Mouse (Mus musculus): ENCODE results near the gene Zfp787.

DNA sequence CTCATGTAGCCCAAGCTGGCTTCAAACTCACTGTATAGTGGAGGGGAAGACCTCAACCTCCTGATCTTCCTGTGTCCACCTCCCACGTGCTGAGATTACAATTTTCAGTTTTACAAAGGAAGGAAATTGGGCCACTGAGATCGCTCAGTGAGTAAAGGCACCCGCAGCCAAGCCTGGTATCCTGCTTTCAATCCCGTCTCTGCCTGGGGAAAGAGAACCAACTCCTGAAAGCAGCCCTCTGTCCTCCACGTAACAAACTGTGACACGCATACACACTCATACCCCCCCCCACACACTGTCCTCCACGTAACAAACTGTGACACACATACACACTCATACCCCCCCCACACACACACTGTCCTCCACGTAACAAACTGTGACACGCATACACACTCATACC is 14.6 kb upstream of the Zfp787 start:
- TF ChIP-seq EP300 (IDR thresholded peaks at IDR 0.05; ENCODE audit: low read depth in 1 of 2, low read length in 2 of 2) (no peak), SMC3 (IDR thresholded peaks at IDR 0.05; ENCODE audit: low read depth, low read length) (no peak), POLR2A (IDR thresholded peaks at IDR 0.05; ENCODE audit: control insufficient read depth in 1 of 2, insufficient read depth in 1 of 2, low read depth in 1 of 2, low read length in 2 of 2, poor library complexity in 1 of 2) (no peak), CTCF (IDR thresholded peaks at IDR 0.05 in 2 of 3, conservative IDR thresholded peaks at IDR 0.05 in 1 of 3; ENCODE audit: control insufficient read depth in 1 of 3, insufficient read depth in 1 of 3, low read depth in 2 of 3, low read length in 3 of 3, poor library complexity in 1 of 3, severe bottlenecking in 1 of 3) (no peak), NRF1 (IDR thresholded peaks at IDR 0.05; ENCODE audit: insufficient read depth, low read depth, low read length, poor library complexity, severe bottlenecking) (no peak), MAFK (IDR thresholded peaks at IDR 0.05; ENCODE audit: borderline replicate concordance, low read depth, low read length) (no peak)

All from MEL (cell line).